Mouse (Mus musculus) liver, adult 2 months (tissue): Measurements from ENCODE around the gene Polk.

Experiments
- CTCF ChIP-seq: fragments of 200-500 bp; IDR thresholded peaks from 2 replicates; pipeline ENCODE4 v1.5.1; 2011; ENCODE audit warnings: low read depth, low read length, control low read depth
- POLR2A ChIP-seq: fragments of 200-500 bp; IDR thresholded peaks from 2 replicates; pipeline ENCODE4 v1.6.1; 2011; ENCODE audit warnings: low read length, control low read depth; ENCODE audit not compliant: insufficient read depth; ENCODE audit errors: extremely low read depth

- no peak for TF ChIP-seq POLR2A
- TF ChIP-seq CTCF = no peak; the same call in 1 of the 2 replicates
These were observed 28.1 kb upstream of the Polk start for GRCm38 (mm10) chr13:96570313-96571015.
